Comparison of ENCODE assay signal across 8 mouse cellular contexts in genomic region chr2:78049248-78049874, GRCm38 (mm10).
A peak's percentile ranks its signal among the peaks of the same experiment; 100 is the strongest.
DNase-seq lines count a peak whose midpoint lies in the region; ATAC-seq lines count a peak whose summit lies in the region.

No protein-coding gene starts in this region.

- peak; percentile 66 for DNase-seq in c-Kit-positive CD71-negative TER-119-negative erythroid progenitor cells, embryonic 14.5 days (ENCODE audit: low read depth)
- peak; percentile 84 for DNase-seq in kidney, postnatal 14 days
- peak; percentile 65 for DNase-seq in liver, embryonic 11.5 days (ENCODE audit: low spot score)
- DNase-seq in naive thymus-derived CD4-positive, alpha-beta T cell, adult 2 months (ENCODE audit: low read depth), result peak; percentile 48

- H3K4me3 ChIP-seq in forebrain, embryonic 12.5 days (replicated peaks), result peak overlapping the region; percentile 21
- peak overlapping the region; percentile 39 for H3K4me3 ChIP-seq in heart, embryonic 15.5 days
- no peak overlapping the region for H3K4me3 ChIP-seq in liver, embryonic 11.5 days (ENCODE audit: low read depth, low read length)
- H3K4me3 ChIP-seq in stomach, embryonic 15.5 days (replicated peaks), result peak overlapping the region; percentile 23

- H3K27me3 ChIP-seq in forebrain, embryonic 12.5 days, result no peaks in the 10 kb centered on the region; the same call in 1 of the 2 replicates
- H3K27me3 ChIP-seq in heart, embryonic 15.5 days, result no peaks in the 10 kb centered on the region
- H3K27me3 ChIP-seq in liver, embryonic 11.5 days (replicated peaks; ENCODE audit: control insufficient read depth, insufficient read depth, low read length), result no peaks in the 10 kb centered on the region
- no peaks in the 10 kb centered on the region for H3K27me3 ChIP-seq in stomach, embryonic 15.5 days (replicated peaks)

- no peak overlapping the region for H3K27ac ChIP-seq in forebrain, embryonic 12.5 days
- no peak overlapping the region for H3K27ac ChIP-seq in heart, embryonic 15.5 days
- no peak overlapping the region for H3K27ac ChIP-seq in liver, embryonic 11.5 days (ENCODE audit: low read depth, low read length)
- H3K27ac ChIP-seq in stomach, embryonic 15.5 days, result no peak overlapping the region

- ATAC-seq in CD4-positive, CD25-positive, alpha-beta regulatory T cell, adult 4 months, result peak; percentile 39
- peak; percentile 71 for ATAC-seq in forebrain, embryonic 12.5 days (ENCODE audit: low FRiP score)
- ATAC-seq in heart, embryonic 15.5 days (replicated peaks; ENCODE audit: insufficient number of reproducible peaks, insufficient read depth, low FRiP score, low read depth), result no peak
- peak; percentile 58 for ATAC-seq in liver, embryonic 11.5 days (replicated peaks; ENCODE audit: low FRiP score)
- peak; percentile 86 for ATAC-seq in stomach, embryonic 15.5 days (ENCODE audit: insufficient read depth, low FRiP score, low read depth)

- 25% methylated on average over 8 of the region's 8 CpGs for WGBS in forebrain, embryonic 12.5 days
- WGBS in heart, embryonic 15.5 days, result 21% methylated on average over 8 of the region's 8 CpGs
- 21% methylated on average over 8 of the region's 8 CpGs for WGBS in liver, embryonic 11.5 days
- WGBS in stomach, embryonic 15.5 days, result 16% methylated on average over 8 of the region's 8 CpGs

- H3K9me3 ChIP-seq in forebrain, embryonic 12.5 days, result no peaks in the 10 kb centered on the region
- H3K9me3 ChIP-seq in heart, embryonic 15.5 days (replicated peaks), result no peaks in the 10 kb centered on the region
- H3K9me3 ChIP-seq in liver, embryonic 11.5 days (ENCODE audit: control insufficient read depth, low read length), result no peaks in the 10 kb centered on the region
- H3K9me3 ChIP-seq in stomach, embryonic 15.5 days, result no peaks in the 10 kb centered on the region

- peaks cover 9% of the 10 kb centered on the region for H3K4me1 ChIP-seq in forebrain, embryonic 12.5 days
- peaks cover 7% of the 10 kb centered on the region for H3K4me1 ChIP-seq in heart, embryonic 15.5 days (replicated peaks)
- no peaks in the 10 kb centered on the region for H3K4me1 ChIP-seq in liver, embryonic 11.5 days (replicated peaks; ENCODE audit: control insufficient read depth, insufficient read depth, low read length)
- H3K4me1 ChIP-seq in stomach, embryonic 15.5 days, result peaks cover 9% of the 10 kb centered on the region; the same call in 1 of the 2 replicates

- H3K36me3 ChIP-seq in forebrain, embryonic 12.5 days (replicated peaks), result no peaks in the 10 kb centered on the region
- H3K36me3 ChIP-seq in heart, embryonic 15.5 days, result no peaks in the 10 kb centered on the region
- H3K36me3 ChIP-seq in liver, embryonic 11.5 days (ENCODE audit: control insufficient read depth, insufficient read depth, low read length), result no peaks in the 10 kb centered on the region
- H3K36me3 ChIP-seq in stomach, embryonic 15.5 days, result no peaks in the 10 kb centered on the region

- H3K4me2 ChIP-seq in forebrain, embryonic 12.5 days, result peak overlapping the region; percentile 50
- peak overlapping the region; percentile 66 for H3K4me2 ChIP-seq in heart, embryonic 15.5 days
- H3K4me2 ChIP-seq in liver, embryonic 11.5 days, result peak overlapping the region; percentile 39
- H3K4me2 ChIP-seq in stomach, embryonic 15.5 days, result peak overlapping the region; percentile 52

- H3K9ac ChIP-seq in forebrain, embryonic 12.5 days, result no peak overlapping the region
- H3K9ac ChIP-seq in heart, embryonic 15.5 days, result no peak overlapping the region
- H3K9ac ChIP-seq in liver, embryonic 11.5 days (ENCODE audit: low read depth, low read length), result no peak overlapping the region
- H3K9ac ChIP-seq in stomach, embryonic 15.5 days, result no peak overlapping the region
